Mouse (Mus musculus): ENCODE data around the gene 2510039O18Rik.
A peak's percentile ranks its signal among the peaks of the same experiment; 100 is the strongest.

2510039O18Rik gene

GRCm38 (mm10) chr4:147937021-147937420 lies 3.7 kb upstream of the 2510039O18Rik start:
- DNase-seq (ENCODE audit: low spot score): no peak

- DNase-seq (ENCODE audit: low spot score): no peak
Measured at GRCm38 (mm10) chr4:147937486-147937885, 3.2 kb upstream of the 2510039O18Rik start.

GRCm38 (mm10) chr4:147938148-147939096 lies 2.3 kb upstream of the 2510039O18Rik start:
- DNase-seq (ENCODE audit: low spot score): no peak

GRCm38 (mm10) chr4:147940111-147940510 lies 584 bp upstream of the 2510039O18Rik start:
- DNase-seq (ENCODE audit: low spot score): no peak

GRCm38 (mm10) chr4:147941045-147942020 lies 638 bp downstream of the 2510039O18Rik start:
- no peak for DNase-seq (ENCODE audit: low spot score)

GRCm38 (mm10) chr4:147943005-147943404 lies 2.3 kb downstream of the 2510039O18Rik start:
- DNase-seq (ENCODE audit: low spot score): no peak

GRCm38 (mm10) chr4:147947511-147947910 lies 6.8 kb downstream of the 2510039O18Rik start:
- DNase-seq (ENCODE audit: low spot score): no peak

- peak; percentile 17 for DNase-seq (ENCODE audit: low spot score)
Measured at GRCm38 (mm10) chr4:147953590-147953989, 12.9 kb downstream of the 2510039O18Rik start.

GRCm38 (mm10) chr4:147957141-147957540 lies 16.4 kb downstream of the 2510039O18Rik start:
- no peak for DNase-seq (ENCODE audit: low spot score)

GRCm38 (mm10) chr4:147959881-147960831 lies 19.5 kb downstream of the 2510039O18Rik start:
- peak; percentile 37 for DNase-seq (ENCODE audit: low spot score)

- no peak for DNase-seq (ENCODE audit: low spot score)
Measured at GRCm38 (mm10) chr4:147962781-147963180, 22.1 kb downstream of the 2510039O18Rik start.

GRCm38 (mm10) chr4:147963623-147964022 lies 22.9 kb downstream of the 2510039O18Rik start:
- no peak for DNase-seq (ENCODE audit: low spot score)

GRCm38 (mm10) chr4:147965712-147966111 lies 25.0 kb downstream of the 2510039O18Rik start:
- DNase-seq (ENCODE audit: low spot score): no peak

- DNase-seq (ENCODE audit: low spot score): no peak
Measured at GRCm38 (mm10) chr4:147968816-147969215, 28.1 kb downstream of the 2510039O18Rik start.

GRCm38 (mm10) chr4:147969337-147969736 lies 28.6 kb downstream of the 2510039O18Rik start:
- no peak for DNase-seq (ENCODE audit: low spot score)

GRCm38 (mm10) chr4:147976237-147976636 lies 35.5 kb downstream of the 2510039O18Rik start:
- no peak for DNase-seq (ENCODE audit: low spot score)

GRCm38 (mm10) chr4:147977726-147978125 lies 37.0 kb downstream of the 2510039O18Rik start:
- DNase-seq (ENCODE audit: low spot score): no peak

- no peak for DNase-seq (ENCODE audit: low spot score)
Measured at GRCm38 (mm10) chr4:147978391-147978790, 37.7 kb downstream of the 2510039O18Rik start.

GRCm38 (mm10) chr4:147979441-147979860 lies 38.8 kb downstream of the 2510039O18Rik start:
- no peak for DNase-seq (ENCODE audit: low spot score)

GRCm38 (mm10) chr4:147985205-147986132 lies 44.8 kb downstream of the 2510039O18Rik start, which contains the start of gene Nppb:
TSS of gene Nppb (plus strand) at chr4:147985788.
- DNase-seq (ENCODE audit: low spot score): no peak
